Mouse (Mus musculus) liver, embryonic 13.5 days (tissue): ENCODE data around the gene Kmt5c. TPM values are rescaled to one million over a fixed set of nuclear protein-coding genes. Genes with fewer than 3 reads are reported as not detected.

ENCODE experiments used
- ATAC-seq: fragments of 200-750 bp; cut with Nextera tagmentation; 2 replicates; pipeline ENCODE4 v1.8.0; 2017; ENCODE audit warnings: low read depth, mild to moderate bottlenecking, moderate number of reproducible peaks, moderate library complexity
- DNase-seq: peaks from one replicate; pipeline ENCODE4 v3.0.0; 2022
- H3K27ac ChIP-seq: fragments of 300-500 bp; sonication (generic); 2 replicates; pipeline ENCODE4 v1.5.1; 2015; ENCODE audit warnings: moderate library complexity, mild to moderate bottlenecking, inconsistent platforms
- H3K27me3 ChIP-seq: fragments of 300-500 bp; sonication (generic); 2 replicates; pipeline ENCODE4 v1.6.1; 2015; ENCODE audit warnings: mild to moderate bottlenecking, inconsistent platforms
- H3K36me3 ChIP-seq: fragments of 300-500 bp; sonication (generic); 2 replicates; pipeline ENCODE4 v1.6.1; 2015; ENCODE audit warnings: mild to moderate bottlenecking, inconsistent platforms
- H3K4me1 ChIP-seq: fragments of 300-500 bp; sonication (generic); replicated peaks from 2 replicates; pipeline ENCODE4 v1.6.1; 2015; ENCODE audit warnings: inconsistent platforms
- H3K4me2 ChIP-seq: fragments of 300-500 bp; sonication (generic); 2 replicates; pipeline ENCODE4 v1.6.1; 2015; ENCODE audit warnings: inconsistent platforms, mild to moderate bottlenecking, moderate library complexity
- H3K4me3 ChIP-seq: fragments of 300-500 bp; sonication (generic); replicated peaks from 2 replicates; pipeline ENCODE4 v1.5.1; 2015; ENCODE audit warnings: mild to moderate bottlenecking, inconsistent platforms
- H3K9ac ChIP-seq: fragments of 300-500 bp; sonication (generic); 2 replicates; pipeline ENCODE4 v1.6.1; 2015; ENCODE audit warnings: mild to moderate bottlenecking, inconsistent platforms
- H3K9me3 ChIP-seq: fragments of 300-500 bp; sonication (generic); replicated peaks from 2 replicates; pipeline ENCODE4 v1.6.1; 2016; ENCODE audit warnings: inconsistent platforms
- WGBS: fragments of 180-500 bp; shearing (Covaris S2); methylation state at CpG from one replicate; pipeline ENCODE4 v1.1.7; 2015; ENCODE audit not compliant: insufficient replicate concordance; 5-methylcytosine and 5-hydroxymethylcytosine counted together
- polyA plus RNA-seq: library from polyadenylated mRNA; unstranded; fragments of >200 nt; fragmentation: Nextera tagmentation; extraction: Ambion mirVana; gene quantifications from 2 replicates; pipeline ENCODE4 v1.2.1, GENCODE M21; 2015

Gene Kmt5c
- polyA plus RNA-seq, 1 experiment from 2014 or later: 61.6 TPM

DNA sequence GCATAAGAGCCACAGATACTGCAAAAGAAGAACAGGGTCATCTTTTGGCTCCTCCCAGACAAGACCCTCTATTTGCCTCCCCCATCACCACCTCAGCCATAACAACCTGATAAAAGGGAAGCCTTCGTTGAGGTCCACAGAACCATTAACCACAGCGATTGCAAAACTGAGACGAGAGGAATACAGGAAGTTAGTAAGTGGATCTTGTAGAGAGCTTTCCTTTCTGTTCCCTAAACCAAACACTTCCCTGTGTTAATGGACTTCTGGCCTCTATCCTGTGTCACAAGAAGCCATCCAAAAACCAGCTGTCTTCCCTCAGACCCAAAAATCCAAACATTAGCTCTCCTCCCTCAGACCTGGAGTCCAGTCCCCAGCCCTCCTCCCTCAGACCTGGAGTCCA is 15.6 kb upstream of the Kmt5c start:
- no peak for ATAC-seq
- DNase-seq: no peak

GRCm38 (mm10) chr7:4725169-4725568 is 14.7 kb upstream of the Kmt5c start, which contains the start of gene Tmem150b:
TSS of gene Tmem150b (minus strand) at chr7:4725249.
- Histone ChIP-seq H3K4me3 (0 out of 2 replicates have a peak within 1 kb of the TSS, but pooled peaks have one; percentile 16), H3K4me1 (peaks cover 11% of the 10 kb centered on the region), H3K36me3 (no peaks in the 10 kb centered on the region), H3K4me2 (peak within 1 kb of the TSS; percentile 41), H3K27ac (peak within 1 kb of the TSS; percentile 34; the same call in 1 of the 2 replicates), H3K9ac (no peak within 1 kb of the TSS), H3K9me3 (no peaks in the 10 kb centered on the region), H3K27me3 (no peaks in the 10 kb centered on the region)
- 15% methylated on average over 7 of the region's 7 CpGs for WGBS
- DNase-seq (no peak), ATAC-seq (no peak)

More for the DNA sequence above, 15.6 kb upstream of the Kmt5c start:
- H3K4me2 ChIP-seq: peak overlapping the region; percentile 41; the same call in 1 of the 2 replicates
- no peaks in the 10 kb centered on the region for H3K27me3 ChIP-seq
- no peak overlapping the region for H3K4me3 ChIP-seq
- 11% methylated on average over 3 of the region's 3 CpGs for WGBS
- H3K9me3 ChIP-seq: no peaks in the 10 kb centered on the region
- 0 out of 2 replicates have a peak overlapping the region, but pooled peaks have one; percentile 34 for H3K27ac ChIP-seq
- no peaks in the 10 kb centered on the region for H3K36me3 ChIP-seq
- no peak overlapping the region for H3K9ac ChIP-seq
- H3K4me1 ChIP-seq: peaks cover 11% of the 10 kb centered on the region

- Histone ChIP-seq H3K27me3 (no peaks in the 10 kb centered on the region), H3K9ac (no peak overlapping the region), H3K4me3 (no peak overlapping the region), H3K4me1 (peaks cover 20% of the 10 kb centered on the region), H3K4me2 (no peak overlapping the region), H3K36me3 (no peaks in the 10 kb centered on the region), H3K27ac (no peak overlapping the region), H3K9me3 (no peaks in the 10 kb centered on the region)
- DNase-seq (no peak), ATAC-seq (no peak)
- 52% methylated on average over 5 of the region's 5 CpGs for whole genome bisulfite sequencing
These were observed 8.8 kb upstream of the Kmt5c start for GRCm38 (mm10) chr7:4731090-4731489.

- 22% methylated on average over 6 of the region's 6 CpGs for WGBS
- Histone ChIP-seq H3K4me2 (peak overlapping the region; percentile 42), H3K4me1 (peaks cover 20% of the 10 kb centered on the region), H3K9ac (peak overlapping the region; percentile 22), H3K4me3 (no peak overlapping the region), H3K9me3 (no peaks in the 10 kb centered on the region), H3K27me3 (no peaks in the 10 kb centered on the region), H3K27ac (peak overlapping the region; percentile 56), H3K36me3 (no peaks in the 10 kb centered on the region)
- ATAC-seq: peak; percentile 85
- peak; percentile 39 for DNase-seq
These were observed 6.9 kb upstream of the Kmt5c start for GRCm38 (mm10) chr7:4732968-4733392.

DNA sequence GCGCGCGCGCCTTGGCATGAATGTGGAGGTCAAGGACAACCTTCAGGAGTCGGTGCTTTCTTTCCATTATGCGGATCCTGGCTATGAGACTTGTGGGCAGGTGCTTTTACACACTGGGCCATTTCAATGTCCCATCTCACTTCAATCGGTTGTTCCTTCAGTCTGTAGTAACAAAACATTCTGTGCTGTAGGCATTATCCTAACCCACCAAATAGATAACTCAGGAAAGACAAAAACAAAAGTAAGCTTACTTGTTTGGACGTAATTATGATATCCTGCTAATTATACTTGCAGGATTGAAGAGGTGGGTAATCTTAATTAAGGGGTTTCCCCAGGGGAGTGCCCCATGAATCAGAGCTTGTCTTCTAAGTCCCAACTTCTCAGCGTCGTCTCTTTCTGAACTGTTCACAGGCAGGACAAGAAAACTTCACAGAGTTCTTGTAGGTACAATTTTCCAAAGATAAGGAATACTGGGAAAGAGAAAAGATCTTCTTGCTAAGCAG is 823 bp upstream of the Kmt5c start:
- H3K4me2 ChIP-seq: peak overlapping the region; percentile 96
- DNase-seq: no peak
- H3K36me3 ChIP-seq: peaks cover 19% of the 10 kb centered on the region
- peak overlapping the region; percentile 51 for H3K27ac ChIP-seq
- H3K27me3 ChIP-seq: no peaks in the 10 kb centered on the region
- 47% methylated on average over 10 of the region's 10 CpGs for WGBS
- H3K4me3 ChIP-seq: peak overlapping the region; percentile 89
- H3K9me3 ChIP-seq: no peaks in the 10 kb centered on the region
- no peak for ATAC-seq
- peaks cover 51% of the 10 kb centered on the region for H3K4me1 ChIP-seq
- H3K9ac ChIP-seq: peak overlapping the region; percentile 56

- Histone ChIP-seq H3K27ac (peak overlapping the region; percentile 99), H3K27me3 (no peaks in the 10 kb centered on the region), H3K4me1 (peaks cover 63% of the 10 kb centered on the region), H3K4me2 (peak overlapping the region; percentile 96), H3K36me3 (peaks cover 30% of the 10 kb centered on the region), H3K9ac (peak overlapping the region; percentile 95), H3K9me3 (no peaks in the 10 kb centered on the region), H3K4me3 (peak overlapping the region; percentile 89)
- 0% methylated on average over 14 of the region's 14 CpGs for WGBS
- ATAC-seq: peak; percentile 12
- no peak for DNase-seq
These were observed 403 bp downstream of the Kmt5c start for GRCm38 (mm10) chr7:4740309-4740727.

DNA sequence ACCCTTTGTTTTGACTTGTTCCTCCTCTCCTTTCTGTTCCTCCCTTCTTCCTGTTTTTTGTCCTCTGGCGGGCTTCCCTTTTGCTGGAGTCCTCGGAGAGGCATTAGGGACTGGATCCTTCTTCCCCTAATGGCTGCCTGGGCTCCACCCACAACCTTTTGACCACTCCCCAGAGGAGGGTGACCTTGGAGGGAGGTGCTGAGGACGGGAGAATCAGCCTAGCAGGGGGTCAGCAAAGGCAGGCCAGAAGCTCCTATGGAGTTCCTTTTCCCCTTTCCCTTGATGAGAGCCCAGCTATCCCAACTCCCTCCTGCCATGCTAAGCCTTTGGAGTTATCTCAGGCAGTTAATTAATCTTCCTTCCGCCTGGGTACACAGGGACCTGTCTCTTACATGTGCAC is 1.2 kb downstream of the Kmt5c start:
- Histone ChIP-seq H3K27me3 (no peaks in the 10 kb centered on the region), H3K27ac (peak overlapping the region; percentile 99), H3K4me1 (peaks cover 69% of the 10 kb centered on the region), H3K9ac (peak overlapping the region; percentile 95), H3K4me3 (peak overlapping the region; percentile 89), H3K9me3 (no peaks in the 10 kb centered on the region), H3K4me2 (peak overlapping the region; percentile 96), H3K36me3 (peaks cover 38% of the 10 kb centered on the region)
- DNase-seq: peak; percentile 75
- ATAC-seq: peak; percentile 50
- WGBS: 1% methylated on average over 4 of the region's 4 CpGs

GRCm38 (mm10) chr7:4741672-4742481 is 2.0 kb downstream of the Kmt5c start:
- peak; percentile 63 for DNase-seq
- ATAC-seq: peak; percentile 42
- H3K4me1 ChIP-seq: peaks cover 76% of the 10 kb centered on the region
- peaks cover 45% of the 10 kb centered on the region for H3K36me3 ChIP-seq
- peak overlapping the region; percentile 96 for H3K4me2 ChIP-seq
- WGBS: 57% methylated on average over 21 of the region's 21 CpGs
- H3K9me3 ChIP-seq: no peaks in the 10 kb centered on the region
- peak overlapping the region; percentile 99 for H3K27ac ChIP-seq
- H3K27me3 ChIP-seq: no peaks in the 10 kb centered on the region
- peak overlapping the region; percentile 89 for H3K4me3 ChIP-seq
- H3K9ac ChIP-seq: peak overlapping the region; percentile 95

- H3K9me3 ChIP-seq: no peaks in the 10 kb centered on the region
- H3K4me2 ChIP-seq: peak overlapping the region; percentile 96
- DNase-seq: no peak
- WGBS: 47% methylated on average over 6 of the region's 6 CpGs
- peak overlapping the region; percentile 89 for H3K4me3 ChIP-seq
- peak overlapping the region; percentile 99 for H3K27ac ChIP-seq
- H3K9ac ChIP-seq: peak overlapping the region; percentile 95
- H3K4me1 ChIP-seq: peaks cover 82% of the 10 kb centered on the region
- no peaks in the 10 kb centered on the region for H3K27me3 ChIP-seq
- no peak for ATAC-seq
- peaks cover 49% of the 10 kb centered on the region for H3K36me3 ChIP-seq
These were observed 2.5 kb downstream of the Kmt5c start for GRCm38 (mm10) chr7:4742482-4742819.

DNA sequence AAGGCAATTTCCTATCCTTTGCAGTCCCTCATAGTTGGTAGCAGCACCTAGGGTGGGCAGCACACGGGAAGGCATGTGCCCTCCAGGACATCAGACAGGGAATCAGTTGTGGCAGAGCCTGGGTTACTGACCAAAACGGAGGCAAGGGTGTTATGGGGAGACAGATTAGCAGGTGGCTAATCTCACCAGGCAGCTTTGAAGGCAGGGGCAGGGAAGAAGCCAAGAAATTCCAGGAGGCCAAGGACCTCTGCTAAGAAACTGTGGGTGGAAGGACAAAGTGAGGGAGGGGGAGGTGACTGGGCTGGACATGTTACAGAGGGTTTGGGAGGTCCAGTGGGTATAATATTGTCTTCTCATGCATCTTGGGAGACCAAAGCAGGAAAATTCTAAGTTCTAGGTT is 3.4 kb downstream of the Kmt5c start:
- WGBS: 10% methylated on average over 2 of the region's 2 CpGs
- Histone ChIP-seq H3K9me3 (no peaks in the 10 kb centered on the region), H3K4me1 (peaks cover 90% of the 10 kb centered on the region), H3K27me3 (no peaks in the 10 kb centered on the region), H3K4me2 (peak overlapping the region; percentile 96), H3K4me3 (peak overlapping the region; percentile 89), H3K36me3 (peaks cover 49% of the 10 kb centered on the region), H3K9ac (peak overlapping the region; percentile 95), H3K27ac (peak overlapping the region; percentile 99)
- ATAC-seq: peak; percentile 3; the same call in 1 of the 2 replicates
- DNase-seq: peak; percentile 51

DNA sequence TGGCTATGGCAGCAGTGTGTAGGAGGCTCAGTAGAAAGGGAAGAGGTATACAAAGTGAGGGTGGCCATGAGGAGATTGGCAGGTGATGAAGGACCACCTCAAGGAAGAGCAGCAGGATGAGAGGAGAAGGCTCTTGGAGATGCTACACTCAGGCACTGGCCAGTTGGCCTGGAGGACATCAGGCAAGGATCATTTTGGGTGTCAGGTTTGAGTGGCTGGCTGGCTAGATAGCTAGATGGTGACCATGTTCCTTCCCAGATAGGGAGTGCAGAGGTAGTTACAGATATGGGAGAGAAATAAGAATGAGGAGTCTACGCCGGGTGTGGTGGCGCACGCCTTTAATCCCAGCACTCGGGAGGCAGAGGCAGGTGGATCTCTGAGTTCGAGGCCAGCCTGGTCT is 5.0 kb downstream of the Kmt5c start:
- no peak for DNase-seq
- peak overlapping the region; percentile 99 for H3K27ac ChIP-seq
- peaks cover 57% of the 10 kb centered on the region for H3K36me3 ChIP-seq
- H3K4me3 ChIP-seq: 0 out of 2 replicates have a peak overlapping the region, but pooled peaks have one; percentile 89
- no peaks in the 10 kb centered on the region for H3K27me3 ChIP-seq
- WGBS: 65% methylated on average over 6 of the region's 6 CpGs
- H3K4me2 ChIP-seq: peak overlapping the region; percentile 96
- H3K9me3 ChIP-seq: no peaks in the 10 kb centered on the region
- no peak for ATAC-seq
- peak overlapping the region; percentile 95 for H3K9ac ChIP-seq
- H3K4me1 ChIP-seq: peaks cover 93% of the 10 kb centered on the region
